Mouse (Mus musculus) megakaryocyte, embryonic 14.5 days (primary cell): ENCODE results near the gene Ntrk2.

ENCODE experiments used
- FLI1 ChIP-seq: IDR thresholded peaks from 2 replicates; pipeline ENCODE4 v1.6.1; 2012; ENCODE audit warnings: low read length, inconsistent platforms, mixed read lengths
- GATA1 ChIP-seq: IDR thresholded peaks from 3 replicates; pipeline ENCODE4 v1.6.1; 2012; ENCODE audit warnings: mixed read lengths, low read length, inconsistent platforms, borderline replicate concordance

GRCm38 (mm10) chr13:58779261-58779660 is 27.1 kb upstream of the Ntrk2 start:
- TF ChIP-seq GATA1 = no peak
- TF ChIP-seq FLI1 = no peak
